Comparison of ENCODE assay signal across 9 mouse cellular contexts in genomic region chr15:28395481-28395880, GRCm38 (mm10).
"Had no signal": no experiment of that assay in that cellular context is flagged by ENCODE, and none has a peak within 500 bp of the region (broad histone marks: within the 10 kb centered on the region; RNA-seq: fewer than 3 reads in every experiment).

No protein-coding gene starts in this region.

- DNase-seq: liver, postnatal 0 days; lung, adult 2 months; lung, postnatal 14 days; lung, postnatal 36 days; right cerebral cortex, postnatal 14 days; spleen, adult 18-20 months; thymus, adult 18-20 months; thymus, postnatal 14 days; thymus, postnatal 36 days had no signal
